Mouse (Mus musculus): ENCODE results near the gene Alyref2. TPM values are rescaled to one million over a fixed set of nuclear protein-coding genes. Genes with fewer than 3 reads are reported as not detected.

Alyref2 gene
- total RNA-seq, 2 experiments from 2014 or later: 4.8 to 5.3 TPM

GRCm38 (mm10) chr1:171494241-171494640 lies 9.0 kb upstream of the Alyref2 start:
- intact Hi-C loops (cut with DNase I): no loop called here
- DNase-seq (ENCODE audit: low spot score in 2 of 2): no peak

DNA sequence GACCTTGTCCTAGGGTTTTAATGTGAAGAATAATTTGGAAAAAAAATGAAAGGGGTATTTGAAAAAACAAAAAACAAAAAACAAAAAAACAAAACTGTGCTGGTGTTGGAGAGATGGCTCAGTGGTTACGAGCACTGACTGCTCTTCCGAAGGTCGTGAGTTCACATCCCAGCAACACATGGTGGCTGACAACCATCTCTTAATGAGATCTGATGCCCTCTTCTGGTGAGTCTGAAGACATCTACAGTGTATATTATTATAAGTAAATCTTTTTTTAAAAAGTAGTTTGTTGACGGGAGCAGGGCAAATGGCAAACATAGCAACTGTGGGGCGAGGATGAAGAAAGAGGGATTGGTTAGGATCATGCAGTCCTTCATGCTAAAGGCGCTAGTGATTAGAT lies 7.9 kb upstream of the Alyref2 start:
- intact Hi-C loops (cut with DNase I): no loop called here
- no peak for DNase-seq (ENCODE audit: low spot score in 2 of 2)

GRCm38 (mm10) chr1:171499856-171500255 lies 3.4 kb upstream of the Alyref2 start:
- intact Hi-C loops (cut with DNase I): loop anchor here (5.0 kb wide), 2 partner anchors 138 to 157 kb away; partner anchors contain the start of gene Klhdc9
- DNase-seq (ENCODE audit: low spot score in 2 of 2): no peak

DNA sequence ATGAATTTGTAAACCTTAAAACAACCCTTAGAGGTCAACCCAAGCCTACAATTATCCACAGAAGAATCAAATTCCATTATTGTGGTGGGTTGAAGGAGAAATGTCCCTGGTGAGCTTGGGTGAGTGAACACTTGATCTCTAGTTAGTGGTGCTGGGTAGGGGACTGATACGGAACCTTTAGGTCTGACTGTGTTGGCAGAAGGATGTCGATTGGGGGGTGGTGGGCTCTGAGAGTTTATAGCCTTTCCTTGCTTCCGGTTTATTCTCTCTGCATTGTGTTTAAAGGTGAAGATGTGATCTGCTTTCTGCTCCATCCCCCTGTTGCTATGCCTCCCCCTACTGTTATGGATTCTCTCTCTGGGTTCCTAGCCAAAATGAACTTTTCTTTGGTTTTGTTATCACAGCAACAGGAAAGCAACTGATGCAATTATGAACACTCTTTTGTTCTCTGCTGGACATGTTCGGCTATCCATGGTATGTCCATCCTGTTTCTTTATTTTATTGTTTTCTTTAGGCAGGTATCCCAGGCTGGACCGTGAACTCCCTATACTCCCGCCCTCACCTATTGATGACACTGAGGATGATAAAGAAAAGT lies 2.2 kb upstream of the Alyref2 start:
- intact Hi-C loops (cut with DNase I): loop anchor here (5.0 kb wide), 2 partner anchors 139 to 156 kb away; partner anchors contain the start of gene Klhdc9
- DNase-seq (ENCODE audit: low spot score in 2 of 2): no peak

DNA sequence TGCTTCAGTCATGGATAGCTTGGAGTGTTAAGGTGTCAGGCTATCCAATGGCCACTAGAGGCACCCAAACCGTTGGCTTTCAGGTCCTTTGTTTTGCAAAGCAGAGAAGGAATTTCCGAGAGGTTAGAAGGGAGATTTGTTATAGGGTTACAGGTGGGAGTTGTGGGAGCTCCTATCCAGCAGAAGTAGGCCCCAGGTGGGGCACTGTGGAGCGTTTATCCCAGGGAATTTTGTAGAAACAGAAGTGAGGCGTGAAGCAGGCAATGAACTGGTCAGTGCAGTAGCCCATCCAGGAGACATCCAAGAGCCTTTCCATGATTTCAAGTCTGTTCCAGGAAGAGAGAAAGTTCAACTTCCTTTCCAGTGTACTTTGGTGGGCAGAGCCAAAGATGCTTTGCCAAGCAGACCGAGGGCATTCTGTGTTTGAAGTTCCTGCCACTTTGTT lies 1.6 kb upstream of the Alyref2 start:
- intact Hi-C loops (cut with DNase I): loop anchor here (5.0 kb wide), 2 partner anchors 139 to 156 kb away; partner anchors contain the start of gene Klhdc9
- peak; percentile 17 to 29 for DNase-seq (ENCODE audit: low spot score in 2 of 2)

- DNase-seq (ENCODE audit: low spot score in 2 of 2): peak; percentile 56 to 79
- intact Hi-C loops (cut with DNase I): loop anchor here (1.0 to 5.0 kb wide), 3 partner anchors 65 to 155 kb away; partner anchors contain the start of gene Klhdc9
Observed at GRCm38 (mm10) chr1:171502388-171503249, 659 bp upstream of the Alyref2 start.

DNA sequence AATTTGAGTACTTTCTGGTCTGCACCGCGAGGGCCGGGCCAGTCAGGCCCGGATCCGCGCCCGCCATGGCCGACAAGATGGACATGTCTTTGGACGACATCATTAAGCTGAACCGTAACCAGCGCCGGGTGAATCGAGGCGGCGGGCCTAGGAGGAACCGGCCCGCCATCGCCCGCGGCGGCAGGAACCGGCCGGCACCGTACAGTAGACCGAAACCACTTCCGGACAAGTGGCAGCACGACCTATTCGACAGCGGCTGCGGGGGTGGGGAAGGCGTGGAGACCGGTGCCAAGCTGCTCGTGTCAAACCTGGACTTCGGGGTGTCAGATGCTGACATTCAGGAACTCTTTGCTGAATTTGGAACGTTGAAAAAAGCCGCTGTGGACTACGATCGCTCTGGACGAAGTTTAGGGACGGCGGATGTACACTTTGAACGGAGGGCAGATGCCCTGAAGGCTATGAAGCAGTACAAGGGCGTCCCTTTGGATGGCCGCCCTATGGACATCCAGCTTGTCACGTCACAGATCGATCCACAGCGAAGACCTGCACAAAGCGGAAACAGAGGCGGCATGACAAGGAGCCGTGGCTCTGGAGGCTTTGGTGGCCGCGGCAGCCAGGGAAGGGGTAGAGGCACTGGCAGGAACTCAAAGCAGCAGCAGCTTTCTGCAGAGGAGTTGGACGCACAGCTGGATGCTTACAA lies 464 bp downstream of the Alyref2 start:
- DNase-seq (ENCODE audit: low spot score in 2 of 2): peak; percentile 34 to 51
- intact Hi-C loops (cut with DNase I): loop anchor here (1.0 to 5.0 kb wide), 3 partner anchors 64 to 154 kb away; partner anchors contain the start of gene Klhdc9

- DNase-seq (ENCODE audit: low spot score in 2 of 2): no peak
- intact Hi-C loops (cut with DNase I): loop anchor here (5.0 kb wide), 2 partner anchors 142 to 153 kb away; partner anchors contain the start of gene Klhdc9
Observed at GRCm38 (mm10) chr1:171504586-171504985, 1.3 kb downstream of the Alyref2 start.

GRCm38 (mm10) chr1:171513234-171513633 lies 10.0 kb downstream of the Alyref2 start:
- intact Hi-C loops (cut with DNase I): loop anchor here (2.0 kb wide), 1 partner anchor 26 kb away; no protein-coding TSS in a partner anchor
- DNase-seq (ENCODE audit: low spot score in 2 of 2): no peak

DNA sequence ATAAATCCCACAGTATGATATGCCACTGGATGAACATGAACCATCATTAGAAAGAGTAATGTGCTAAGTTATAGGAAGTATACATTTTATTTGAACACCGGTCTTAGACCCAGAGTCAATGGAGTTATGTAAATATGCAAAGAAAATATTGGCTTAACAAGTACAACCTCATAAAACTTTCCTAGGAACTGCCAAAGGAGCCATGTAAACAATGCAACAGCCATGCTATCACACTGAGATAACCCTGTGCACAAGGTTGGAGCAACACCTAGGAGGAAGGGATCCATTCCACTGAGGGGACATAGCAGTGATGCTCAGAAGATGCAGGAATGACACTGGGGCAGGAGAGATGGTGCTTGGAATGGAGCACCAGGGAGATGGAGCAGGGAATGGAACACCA lies 10.5 kb downstream of the Alyref2 start:
- no peak for DNase-seq (ENCODE audit: low spot score in 2 of 2)
- intact Hi-C loops (cut with DNase I): loop anchor here (2.0 kb wide), 1 partner anchor 25 kb away; no protein-coding TSS in a partner anchor

GRCm38 (mm10) chr1:171515039-171515438 lies 11.8 kb downstream of the Alyref2 start:
- DNase-seq (ENCODE audit: low spot score in 2 of 2): no peak
- intact Hi-C loops (cut with DNase I): no loop called here

DNA sequence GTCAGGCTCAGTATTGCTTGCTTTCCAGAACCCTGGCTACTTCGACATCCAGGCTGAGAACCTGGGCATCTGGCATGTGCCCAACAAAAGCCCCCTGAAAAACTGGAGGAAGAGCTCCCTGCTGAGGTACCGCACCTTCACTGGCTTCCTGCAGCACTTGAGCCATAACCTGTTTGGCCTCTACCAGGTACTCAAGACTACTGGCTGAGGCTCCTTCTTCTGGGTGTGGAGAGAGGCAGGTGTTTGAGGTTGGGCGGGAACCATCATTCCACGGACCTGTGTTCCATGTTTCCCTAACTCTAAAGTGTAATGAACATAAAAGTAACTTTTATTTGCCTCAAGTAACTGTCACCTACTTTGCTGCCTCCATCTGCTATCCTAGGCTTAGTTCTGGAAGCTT lies 12.3 kb downstream of the Alyref2 start:
- intact Hi-C loops (cut with DNase I): no loop called here
- no peak for DNase-seq (ENCODE audit: low spot score in 2 of 2)

GRCm38 (mm10) chr1:171531367-171531766 lies 28.1 kb downstream of the Alyref2 start:
- no peak for DNase-seq (ENCODE audit: low spot score in 2 of 2)
- intact Hi-C loops (cut with DNase I): no loop called here

DNA sequence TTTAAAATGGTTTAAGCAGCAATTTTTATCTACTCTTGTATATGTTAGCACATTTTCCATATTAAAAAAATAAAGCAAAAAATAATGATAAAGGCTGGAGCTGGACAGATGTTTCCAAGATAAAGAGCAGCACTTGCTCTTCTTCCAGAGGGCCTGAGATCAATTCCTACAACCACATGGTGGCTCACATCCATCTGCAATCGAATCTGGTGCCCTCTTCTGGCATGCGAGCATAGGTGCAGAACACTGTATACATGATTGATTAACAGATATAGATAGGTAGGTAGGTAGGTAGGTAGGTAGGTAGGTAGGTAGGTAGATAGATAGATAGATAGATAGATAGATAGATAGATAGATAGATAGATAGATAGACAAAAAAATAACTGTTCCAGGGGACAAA lies 29.6 kb downstream of the Alyref2 start:
- intact Hi-C loops (cut with DNase I): no loop called here

DNA sequence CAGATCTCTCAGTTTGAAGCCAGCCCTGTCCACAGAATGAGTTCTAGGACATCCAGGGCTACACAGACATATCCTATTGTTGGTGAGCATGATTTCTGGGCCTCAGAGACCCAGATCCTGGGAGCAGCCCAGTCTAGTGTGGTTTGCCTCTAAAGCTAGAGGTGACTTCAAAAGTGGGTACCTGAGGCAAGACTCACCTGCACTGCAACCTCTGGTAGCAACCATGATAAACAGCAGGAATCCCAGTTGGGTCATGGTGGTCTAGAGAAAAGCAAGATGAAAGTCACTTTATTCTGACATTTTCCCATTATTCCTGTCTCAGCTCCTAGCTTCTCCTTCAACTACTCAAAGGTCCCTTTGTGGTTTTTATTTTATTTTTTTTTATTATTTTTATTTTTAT lies 31.3 kb downstream of the Alyref2 start:
- DNase-seq (ENCODE audit: low spot score in 2 of 2): no peak
- intact Hi-C loops (cut with DNase I): no loop called here

More for the DNA sequence above, 29.6 kb downstream of the Alyref2 start:
- no peak for DNase-seq (ENCODE audit: low spot score in 2 of 2)

DNA sequence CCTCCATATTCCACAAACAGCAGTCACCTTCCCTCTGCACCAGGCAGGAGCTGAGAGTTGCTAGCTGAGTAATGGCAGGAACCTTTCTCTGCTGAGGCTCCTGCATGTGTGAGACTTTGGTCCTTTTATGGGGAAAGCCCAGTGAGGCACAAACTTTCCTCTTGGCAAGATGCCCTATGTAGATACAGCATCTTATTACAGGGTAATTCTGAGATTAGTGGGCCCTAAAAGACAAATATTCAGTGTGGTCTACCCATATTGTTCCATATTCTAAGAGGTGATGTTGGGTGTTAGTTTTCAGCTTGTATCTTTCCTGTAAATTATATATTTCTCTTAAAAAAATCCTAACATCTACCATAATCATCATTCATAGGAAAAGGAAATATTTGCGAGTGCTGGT lies 31.9 kb downstream of the Alyref2 start, which contains the start of gene Itln1:
Gene Itln1 (minus strand): TSS at position 101 of the 400 bp plus-strand sequence.
- intact Hi-C loops (cut with DNase I): no loop called here
- no peak for DNase-seq (ENCODE audit: low spot score in 2 of 2)

GRCm38 (mm10) chr1:171540694-171541093 lies 37.4 kb downstream of the Alyref2 start:
- intact Hi-C loops (cut with DNase I): no loop called here
- no peak for DNase-seq (ENCODE audit: low spot score in 2 of 2)

DNA sequence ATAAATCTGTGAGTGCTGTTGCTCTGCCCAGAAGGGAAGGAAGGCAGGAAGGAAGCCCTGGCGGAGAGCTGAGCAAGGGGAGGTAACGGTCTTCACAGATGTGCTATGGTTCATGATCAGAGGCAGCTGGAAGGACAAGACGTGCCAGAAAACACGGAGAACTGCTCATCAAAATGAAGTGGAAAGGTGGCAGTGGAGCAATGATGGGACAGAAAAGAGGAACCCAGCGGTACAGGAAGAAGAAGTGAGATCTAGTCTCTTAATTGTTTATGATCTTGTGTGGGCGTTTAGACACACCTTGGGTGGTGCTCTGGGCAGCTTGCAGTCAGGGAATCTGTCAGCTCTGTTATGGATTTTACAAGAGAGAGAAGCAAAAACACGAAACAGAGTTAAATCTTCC lies 48.0 kb downstream of the Alyref2 start:
- intact Hi-C loops (cut with DNase I): no loop called here
- no peak for DNase-seq (ENCODE audit: low spot score in 2 of 2)

DNA sequence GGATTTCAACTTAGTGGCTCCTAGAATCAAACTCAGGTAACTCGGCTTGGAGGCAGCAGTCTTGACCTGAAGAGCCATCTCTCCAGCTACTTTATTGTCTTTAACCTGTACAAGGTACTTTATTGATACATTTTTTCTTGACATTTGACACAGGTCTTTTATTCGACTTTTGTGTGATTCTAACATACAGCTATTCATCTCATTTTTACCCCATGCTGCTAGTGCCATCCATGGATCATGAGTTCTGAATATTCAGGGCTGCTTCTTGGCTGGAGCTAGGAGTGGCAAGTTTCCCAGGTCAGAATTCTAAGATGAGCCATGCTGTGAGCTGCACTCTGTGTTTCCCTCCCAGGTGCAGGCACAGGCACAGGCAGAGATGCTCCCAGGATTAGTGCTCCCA lies 49.0 kb downstream of the Alyref2 start:
- intact Hi-C loops (cut with DNase I): no loop called here

More for the DNA sequence above, 49.0 kb downstream of the Alyref2 start:
- no peak for DNase-seq (ENCODE audit: low spot score in 2 of 2)
